Mouse (Mus musculus) lung, embryonic 14.5 days (tissue): Measurements from ENCODE around the gene Pak7. TPM values are rescaled to one million over a fixed set of nuclear protein-coding genes. Genes with fewer than 3 reads are reported as not detected.

ENCODE experiments used
- ATAC-seq: fragments of 200-750 bp; cut with Nextera tagmentation; 2 replicates; pipeline ENCODE4 v1.8.0; 2017; ENCODE audit warnings: mild to moderate bottlenecking, moderate TSS enrichment, moderate library complexity; ENCODE audit not compliant: insufficient read depth
- DNase-seq: peaks from one replicate; pipeline ENCODE4 v3.0.0-alpha.2; 2015
- H3K27ac ChIP-seq: fragments of 300-500 bp; sonication (generic); 2 replicates; pipeline ENCODE4 v1.5.1; 2014; ENCODE audit warnings: low read depth, mild to moderate bottlenecking, moderate library complexity
- H3K27me3 ChIP-seq: fragments of 300-500 bp; sonication (generic); 2 replicates; pipeline ENCODE4 v1.6.1; 2014; ENCODE audit warnings: low read length, control low read depth; ENCODE audit not compliant: insufficient read depth
- H3K36me3 ChIP-seq: fragments of 300-500 bp; sonication (generic); 2 replicates; pipeline ENCODE4 v1.6.1; 2014; ENCODE audit warnings: control low read depth; ENCODE audit not compliant: insufficient read depth
- H3K4me1 ChIP-seq: fragments of 300-500 bp; sonication (generic); 2 replicates; pipeline ENCODE4 v1.6.1; 2014; ENCODE audit warnings: antibody characterized with exemption, control low read depth; ENCODE audit not compliant: insufficient read depth
- H3K4me2 ChIP-seq: fragments of 300-500 bp; sonication (generic); 2 replicates; pipeline ENCODE4 v1.6.1; 2014; ENCODE audit warnings: mild to moderate bottlenecking
- H3K4me3 ChIP-seq: fragments of 300-500 bp; sonication (generic); 2 replicates; pipeline ENCODE4 v1.5.1; 2014; ENCODE audit warnings: low read depth, low read length
- H3K9ac ChIP-seq: fragments of 300-500 bp; sonication (generic); 2 replicates; pipeline ENCODE4 v1.6.1; 2014
- H3K9me3 ChIP-seq: fragments of 300-500 bp; sonication (generic); 2 replicates; pipeline ENCODE4 v1.6.1; 2016; ENCODE audit warnings: low read depth, low read length, control low read depth
- CTCF ChIP-seq: IDR thresholded peaks from 2 replicates; pipeline ENCODE4 v1.5.1; 2016; ENCODE audit warnings: antibody characterized with exemption, low read depth
- WGBS: fragments of 180-500 bp; shearing (Covaris S2); extraction: QIAGEN DNeasy Blood & Tissue Kit; methylation state at CpG from one replicate; pipeline ENCODE4 v1.1.7; 2014; 5-methylcytosine and 5-hydroxymethylcytosine counted together
- polyA plus RNA-seq: library from polyadenylated mRNA; unstranded; fragments of >200 nt; fragmentation: Nextera tagmentation; extraction: Ambion mirVana; gene quantifications from 2 replicates; pipeline ENCODE4 v1.2.1, GENCODE M21; 2014

Pak7 gene
- polyA plus RNA-seq, 1 experiment from 2014 or later = 0.64 TPM

GRCm38 (mm10) chr2:136121867-136122266, 265.9 kb downstream of the Pak7 start:
- peak; percentile 58; the same call in 1 of the 2 replicates for ATAC-seq
- H3K27me3 ChIP-seq = no peaks in the 10 kb centered on the region
- H3K4me2 ChIP-seq = no peak overlapping the region
- no peaks in the 10 kb centered on the region for H3K4me1 ChIP-seq
- H3K27ac ChIP-seq = no peak overlapping the region
- TF ChIP-seq CTCF = no peak
- no peaks in the 10 kb centered on the region for H3K9me3 ChIP-seq
- WGBS = 9% methylated on average over 6 of the region's 6 CpGs
- peak; percentile 65 for DNase-seq
- H3K9ac ChIP-seq = no peak overlapping the region
- H3K4me3 ChIP-seq = no peak overlapping the region
- H3K36me3 ChIP-seq = no peaks in the 10 kb centered on the region

GRCm38 (mm10) chr2:136118006-136118405, 269.8 kb downstream of the Pak7 start:
- Histone ChIP-seq H3K36me3 (no peaks in the 10 kb centered on the region), H3K27ac (no peak overlapping the region), H3K9me3 (no peaks in the 10 kb centered on the region), H3K9ac (no peak overlapping the region), H3K4me3 (no peak overlapping the region), H3K4me1 (no peaks in the 10 kb centered on the region), H3K4me2 (no peak overlapping the region), H3K27me3 (no peaks in the 10 kb centered on the region)
- no peak for TF ChIP-seq CTCF
- no peak for ATAC-seq
- 88% methylated on average over 2 of the region's 2 CpGs for WGBS
- no peak for DNase-seq

GRCm38 (mm10) chr2:136113374-136113773, 274.4 kb downstream of the Pak7 start:
- Histone ChIP-seq H3K9ac (no peak overlapping the region), H3K4me2 (no peak overlapping the region), H3K36me3 (no peaks in the 10 kb centered on the region), H3K4me3 (no peak overlapping the region), H3K9me3 (no peaks in the 10 kb centered on the region), H3K27ac (no peak overlapping the region), H3K27me3 (no peaks in the 10 kb centered on the region), H3K4me1 (0 out of 2 replicates have a peak, but pooled peaks cover 4% of the 10 kb centered on the region)
- no peak for ATAC-seq
- 81% methylated on average over 6 of the region's 6 CpGs for WGBS
- no peak for TF ChIP-seq CTCF
- no peak for DNase-seq

GRCm38 (mm10) chr2:136109038-136109363, 278.8 kb downstream of the Pak7 start:
- no peaks in the 10 kb centered on the region for H3K9me3 ChIP-seq
- WGBS = 24% methylated on average over 2 of the region's 2 CpGs
- H3K4me1 ChIP-seq = 0 out of 2 replicates have a peak, but pooled peaks cover 4% of the 10 kb centered on the region
- TF ChIP-seq CTCF = no peak
- H3K4me2 ChIP-seq = no peak overlapping the region
- no peaks in the 10 kb centered on the region for H3K36me3 ChIP-seq
- DNase-seq (no peak), ATAC-seq (no peak; the same call in 1 of the 2 replicates)
- H3K9ac ChIP-seq = no peak overlapping the region
- no peaks in the 10 kb centered on the region for H3K27me3 ChIP-seq
- no peak overlapping the region for H3K27ac ChIP-seq
- no peak overlapping the region for H3K4me3 ChIP-seq

- no peaks in the 10 kb centered on the region for H3K9me3 ChIP-seq
- H3K4me1 ChIP-seq = 0 out of 2 replicates have a peak, but pooled peaks cover 4% of the 10 kb centered on the region
- DNase-seq = peak; percentile 19
- no peak overlapping the region for H3K4me3 ChIP-seq
- WGBS = 36% methylated on average over 6 of the region's 6 CpGs
- peak; percentile 49; the same call in 1 of the 2 replicates for ATAC-seq
- H3K27me3 ChIP-seq = no peaks in the 10 kb centered on the region
- H3K4me2 ChIP-seq = no peak overlapping the region
- TF ChIP-seq CTCF = no peak
- H3K36me3 ChIP-seq = no peaks in the 10 kb centered on the region
- H3K27ac ChIP-seq = no peak overlapping the region
- H3K9ac ChIP-seq = no peak overlapping the region
These were observed 279.4 kb downstream of the Pak7 start for GRCm38 (mm10) chr2:136108124-136109037.

- no peaks in the 10 kb centered on the region for H3K9me3 ChIP-seq
- H3K4me2 ChIP-seq = no peak overlapping the region
- no peaks in the 10 kb centered on the region for H3K36me3 ChIP-seq
- H3K27me3 ChIP-seq = no peaks in the 10 kb centered on the region
- H3K4me3 ChIP-seq = no peak overlapping the region
- TF ChIP-seq CTCF = no peak
- no peak for ATAC-seq
- H3K9ac ChIP-seq = no peak overlapping the region
- no peak overlapping the region for H3K27ac ChIP-seq
- no peak for DNase-seq
- H3K4me1 ChIP-seq = 0 out of 2 replicates have a peak, but pooled peaks cover 4% of the 10 kb centered on the region
These were observed 280.2 kb downstream of the Pak7 start for GRCm38 (mm10) chr2:136107597-136107996.

- H3K9ac ChIP-seq = no peak overlapping the region
- TF ChIP-seq CTCF = no peak
- no peak overlapping the region for H3K4me3 ChIP-seq
- no peaks in the 10 kb centered on the region for H3K36me3 ChIP-seq
- DNase-seq (no peak), ATAC-seq (no peak)
- H3K4me1 ChIP-seq = no peaks in the 10 kb centered on the region
- H3K4me2 ChIP-seq = no peak overlapping the region
- H3K9me3 ChIP-seq = no peaks in the 10 kb centered on the region
- no peaks in the 10 kb centered on the region for H3K27me3 ChIP-seq
- H3K27ac ChIP-seq = no peak overlapping the region
- WGBS = 83% methylated on average over 3 of the region's 3 CpGs
These were observed 290.6 kb downstream of the Pak7 start for GRCm38 (mm10) chr2:136097143-136097542.
